Mouse (Mus musculus) gastrocnemius, adult 2 months (tissue): ENCODE results near the gene Clns1a. TPM values are rescaled to one million over a fixed set of nuclear protein-coding genes. Genes with fewer than 3 reads are reported as not detected.

ENCODE experiments used
- DNase-seq: peaks from one replicate; pipeline ENCODE4 v3.0.0; 2022
- H3K27ac ChIP-seq: fragments of 200-600 bp; 2 replicates; pipeline ENCODE4 v1.8.1; 2022; ENCODE audit warnings: mild to moderate bottlenecking
- H3K4me3 ChIP-seq: fragments of 200-600 bp; 2 replicates; pipeline ENCODE4 v1.8.1; 2022; ENCODE audit warnings: mild to moderate bottlenecking, moderate library complexity
- CTCF ChIP-seq: fragments of 200-600 bp; IDR thresholded peaks from 2 replicates; pipeline ENCODE4 v1.8.1; 2022; ENCODE audit warnings: antibody characterized with exemption, mild to moderate bottlenecking, moderate library complexity
- intact Hi-C: fragments of 180-260 bp; cut with DNase I; formaldehyde crosslinking; loops from one replicate; pipeline ENCODE4 v1.15.1; 2025
- total RNA-seq, 2 experiments: library from RNA; stranded (reverse); gene quantifications; 2 replicates each; pipeline ENCODE4 v1.2.3; 2021

Clns1a gene
- total RNA-seq, 2 experiments from 2014 or later: 29.5 to 35.1 TPM

DNA sequence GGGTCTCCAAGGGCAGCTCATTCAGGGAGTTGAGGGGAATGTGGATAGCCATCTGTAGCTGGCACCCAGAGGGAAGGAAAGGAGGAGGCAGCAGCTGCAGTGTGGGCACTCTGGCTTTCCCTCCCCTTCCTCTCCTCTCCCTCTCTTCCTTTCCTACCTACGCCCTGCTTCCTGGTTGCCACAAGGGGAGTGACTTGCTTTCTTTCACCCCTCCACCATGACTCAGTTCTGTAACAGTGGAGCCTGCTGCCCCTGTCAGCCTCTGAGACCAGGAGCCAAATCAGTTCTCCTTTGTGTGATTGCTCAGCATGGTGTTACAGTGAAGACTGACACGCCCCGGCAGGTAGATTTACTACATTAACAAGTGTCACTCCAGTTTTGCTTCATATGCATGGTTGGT, 12.8 kb downstream of the Clns1a start:
- no peak for TF ChIP-seq CTCF
- no peak for DNase-seq
- Histone ChIP-seq H3K4me3 (no peak overlapping the region), H3K27ac (no peak overlapping the region)
- intact Hi-C loops: no loop called here

DNA sequence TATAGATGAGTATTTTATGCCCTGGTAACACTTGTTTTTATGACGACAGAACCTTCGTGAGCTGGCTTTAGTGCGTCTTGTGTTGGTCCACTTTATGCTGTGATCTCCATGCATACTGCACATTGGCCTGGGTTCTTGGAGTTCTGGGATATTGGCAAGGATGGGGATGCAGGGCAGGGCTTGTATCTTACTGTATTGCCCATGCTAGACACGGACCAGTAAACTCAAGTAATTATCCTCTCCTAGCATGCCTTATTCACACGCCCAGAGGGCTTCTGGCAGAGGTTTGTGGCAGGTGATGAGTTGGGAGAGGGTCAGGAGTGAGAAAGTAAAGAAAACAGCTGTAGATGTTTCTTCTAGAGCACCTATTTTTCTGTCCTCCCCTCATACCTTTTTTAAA, 18.2 kb downstream of the Clns1a start:
- no peak overlapping the region for H3K4me3 ChIP-seq
- no peak for DNase-seq
- TF ChIP-seq CTCF: no peak
- intact Hi-C loops: no loop called here
- no peak overlapping the region for H3K27ac ChIP-seq

DNA sequence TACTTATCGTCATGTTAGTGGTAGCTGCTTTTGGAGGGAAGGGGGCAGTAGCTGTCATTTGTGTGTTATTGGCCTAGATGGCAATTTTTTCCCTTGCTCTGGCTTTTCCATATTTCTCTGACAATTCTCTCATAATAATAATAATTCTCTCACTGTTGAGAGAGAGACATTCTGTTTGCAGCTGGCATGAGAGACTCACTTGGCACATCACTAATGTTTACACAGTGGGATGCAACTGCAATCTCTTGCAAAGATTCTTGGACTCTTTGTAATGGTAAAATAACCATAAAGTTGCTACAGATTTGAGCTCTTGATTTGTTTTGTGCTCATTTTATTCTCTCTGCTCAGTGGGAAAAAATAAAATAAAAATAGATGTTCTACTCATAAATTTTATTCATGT, 20.9 kb downstream of the Clns1a start:
- H3K27ac ChIP-seq: no peak overlapping the region
- no peak for DNase-seq
- intact Hi-C loops: no loop called here
- no peak for TF ChIP-seq CTCF
- H3K4me3 ChIP-seq: no peak overlapping the region

DNA sequence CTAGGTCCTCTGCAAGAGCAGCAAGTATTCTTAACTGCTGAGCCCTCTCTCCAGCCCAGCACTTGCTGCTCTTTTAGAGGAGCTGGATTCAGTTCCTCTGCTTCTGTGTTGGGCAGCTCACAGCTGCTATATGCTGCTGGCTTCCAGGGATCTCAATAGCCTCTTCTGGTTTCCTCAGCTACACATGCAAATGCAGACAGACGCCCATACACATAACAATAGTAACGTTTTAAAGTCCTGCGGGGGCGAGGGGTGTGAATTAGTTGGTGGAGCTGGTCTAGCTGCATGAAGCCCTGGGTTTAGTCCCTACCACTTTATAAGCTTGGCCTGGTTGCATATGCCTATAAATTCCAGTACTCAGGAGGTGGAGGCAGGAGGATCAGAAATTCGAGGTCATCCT, 22.6 kb downstream of the Clns1a start:
- no peak for TF ChIP-seq CTCF
- intact Hi-C loops: no loop called here
- H3K27ac ChIP-seq: no peak overlapping the region
- no peak for DNase-seq
- no peak overlapping the region for H3K4me3 ChIP-seq

DNA sequence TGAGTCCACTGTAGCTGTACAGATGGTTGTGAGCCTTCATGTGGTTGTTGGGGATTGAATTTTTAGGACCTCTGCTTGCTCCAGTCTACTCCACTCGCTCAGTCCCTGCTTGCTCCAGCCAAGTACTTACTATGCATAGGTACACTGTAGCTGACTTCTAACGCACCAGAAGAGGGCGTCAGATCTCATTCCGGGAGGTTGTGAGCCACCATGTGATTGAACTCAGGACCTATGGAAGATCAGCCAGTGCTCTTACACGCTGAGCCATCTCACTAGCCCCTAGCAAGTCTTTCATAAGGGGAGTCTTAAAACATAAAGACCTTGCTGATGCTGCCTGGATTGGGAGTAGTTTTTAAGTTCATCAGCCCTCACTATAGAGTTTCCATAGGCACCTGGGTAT, 23.7 kb downstream of the Clns1a start:
- no peak for DNase-seq
- Histone ChIP-seq H3K27ac (no peak overlapping the region), H3K4me3 (no peak overlapping the region)
- intact Hi-C loops: no loop called here
- TF ChIP-seq CTCF: no peak

DNA sequence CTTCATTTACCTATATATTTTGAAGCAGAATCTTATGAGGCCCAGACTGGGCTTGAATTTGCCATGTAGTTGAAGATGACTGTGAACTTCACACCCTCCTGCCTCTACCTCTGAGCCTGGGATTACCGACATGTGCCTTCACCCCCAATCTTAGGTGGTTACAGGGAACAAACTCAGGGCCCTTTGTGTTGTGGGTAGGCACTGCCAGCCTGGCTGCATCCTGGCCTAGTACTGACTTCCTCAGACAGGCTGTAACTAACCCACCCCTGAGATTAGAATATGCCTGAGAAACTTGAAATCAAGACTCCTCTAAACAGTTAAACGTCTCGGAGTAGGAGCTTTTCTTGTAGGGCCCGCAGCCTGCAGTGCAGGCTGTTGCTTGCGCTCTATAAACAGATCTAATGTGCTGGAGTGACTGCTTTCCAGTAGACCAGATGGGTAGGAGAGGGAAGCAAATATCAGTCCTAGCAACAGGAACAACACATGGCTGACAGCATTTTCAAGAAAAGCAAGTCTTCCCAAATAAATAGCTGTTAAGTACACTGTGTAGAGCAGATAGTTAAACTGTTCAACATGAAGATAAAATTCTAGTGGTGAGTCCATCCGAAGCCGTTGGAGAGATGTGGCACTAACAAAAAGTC, 26.0 kb downstream of the Clns1a start:
- Histone ChIP-seq H3K27ac (no peak overlapping the region), H3K4me3 (no peak overlapping the region)
- intact Hi-C loops: no loop called here
- DNase-seq: no peak
- TF ChIP-seq CTCF: no peak

DNA sequence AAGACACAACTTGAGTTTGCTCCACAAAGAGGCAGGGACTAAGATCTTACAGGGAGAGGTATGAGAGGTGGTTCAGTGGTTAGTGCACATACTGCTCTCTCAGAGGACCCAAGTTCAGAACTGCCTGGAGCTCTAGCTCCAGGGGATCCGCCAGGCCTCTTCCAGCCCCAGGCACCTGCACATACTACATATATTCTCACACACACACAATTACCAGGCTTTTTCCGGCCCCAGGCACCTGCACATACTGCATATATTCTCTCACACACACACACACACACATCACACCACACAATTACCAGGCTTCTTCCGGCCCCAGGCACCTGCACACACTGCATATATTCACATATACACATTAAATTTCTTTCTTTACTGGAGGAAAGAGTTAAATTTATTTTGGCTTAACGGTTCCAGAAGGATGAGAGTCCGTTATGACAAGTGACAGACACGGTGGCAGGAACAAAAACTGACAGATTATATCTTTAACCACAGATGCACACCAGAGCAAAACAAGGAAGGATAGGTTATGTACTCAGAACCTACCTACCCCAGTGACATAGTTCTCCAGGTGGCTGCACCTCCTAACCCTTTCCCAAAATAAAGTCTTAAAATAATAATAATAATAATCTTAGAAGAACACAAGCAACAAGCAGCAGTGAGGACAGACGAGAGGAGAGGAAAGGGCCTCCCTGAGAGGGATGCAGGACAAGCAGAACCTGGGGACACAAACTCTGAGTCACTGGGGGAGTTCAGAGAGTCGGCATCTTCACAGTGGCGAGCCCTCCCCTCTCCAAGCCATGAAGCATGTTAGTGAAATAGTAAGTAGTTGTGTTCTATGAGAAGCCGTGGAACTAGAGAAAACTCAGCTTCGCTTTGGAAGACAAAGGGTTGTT, 27.5 kb downstream of the Clns1a start:
- Histone ChIP-seq H3K27ac (no peak overlapping the region), H3K4me3 (no peak overlapping the region)
- DNase-seq: no peak
- no peak for TF ChIP-seq CTCF
- intact Hi-C loops: no loop called here

DNA sequence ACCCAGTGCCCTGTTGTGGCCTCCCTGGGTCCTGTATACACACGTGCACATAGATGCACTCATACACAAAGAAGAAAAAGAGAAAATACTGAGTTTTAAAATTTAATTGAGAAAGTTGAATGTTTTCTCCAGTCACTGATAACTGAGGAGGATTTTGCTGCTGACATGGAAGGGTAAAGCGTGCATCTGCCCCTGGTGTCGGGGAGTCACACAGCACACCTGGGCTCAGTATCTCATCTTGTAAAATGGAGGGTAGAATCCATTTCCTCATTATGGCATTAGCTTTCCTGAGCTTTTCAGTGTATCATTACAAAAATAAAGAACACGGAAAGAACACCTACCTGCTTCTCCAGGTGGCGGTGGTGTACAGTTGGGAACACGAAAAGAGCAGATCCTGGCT, 29.0 kb downstream of the Clns1a start:
- no peak for TF ChIP-seq CTCF
- Histone ChIP-seq H3K4me3 (no peak overlapping the region), H3K27ac (no peak overlapping the region)
- no peak for DNase-seq
- intact Hi-C loops: no loop called here

DNA sequence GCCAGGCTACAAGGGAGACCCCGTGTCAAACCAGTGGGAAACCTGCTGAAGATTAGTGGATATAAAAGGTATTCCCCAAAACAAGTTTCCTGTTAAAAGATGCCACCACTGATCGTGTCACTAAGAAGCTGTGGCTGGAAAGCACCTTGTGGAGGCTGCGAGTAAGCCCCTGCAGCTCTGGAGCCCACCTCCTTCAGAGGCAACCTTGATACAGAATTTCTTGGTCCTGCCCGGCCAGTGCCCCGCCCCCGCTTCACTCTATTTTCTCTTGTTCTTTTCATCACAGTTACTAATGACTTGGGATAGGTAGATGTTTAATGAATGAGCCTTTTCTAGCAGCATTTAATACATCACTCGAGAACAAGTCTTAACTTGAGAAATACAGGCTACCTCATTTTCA, 29.6 kb downstream of the Clns1a start:
- no peak for DNase-seq

DNA sequence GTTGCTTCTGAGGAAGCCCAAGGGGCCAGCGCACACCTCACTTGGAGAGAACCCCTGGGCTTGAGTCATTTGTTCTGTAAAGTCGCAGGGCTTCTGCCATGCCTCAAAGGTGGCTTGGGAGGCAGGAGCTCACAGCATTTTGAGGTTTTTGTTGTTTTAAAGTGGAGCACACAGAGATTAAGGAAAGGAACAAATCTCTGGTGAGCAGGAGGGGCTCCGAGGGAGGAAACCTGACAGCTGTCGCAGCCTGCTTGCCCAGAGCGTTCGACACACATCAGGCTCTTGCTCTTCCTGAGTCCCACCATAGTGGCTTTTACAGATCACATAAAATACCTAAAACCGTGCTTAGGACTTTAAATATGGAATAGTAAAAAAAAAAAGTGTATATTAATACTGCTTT, 30.3 kb downstream of the Clns1a start:
- no peak for DNase-seq
- no peak for TF ChIP-seq CTCF
- Histone ChIP-seq H3K27ac (no peak overlapping the region), H3K4me3 (no peak overlapping the region)
- intact Hi-C loops: no loop called here

More for the DNA sequence above, 29.6 kb downstream of the Clns1a start:
- Histone ChIP-seq H3K27ac (no peak overlapping the region), H3K4me3 (no peak overlapping the region)
- intact Hi-C loops: no loop called here
- no peak for TF ChIP-seq CTCF

DNA sequence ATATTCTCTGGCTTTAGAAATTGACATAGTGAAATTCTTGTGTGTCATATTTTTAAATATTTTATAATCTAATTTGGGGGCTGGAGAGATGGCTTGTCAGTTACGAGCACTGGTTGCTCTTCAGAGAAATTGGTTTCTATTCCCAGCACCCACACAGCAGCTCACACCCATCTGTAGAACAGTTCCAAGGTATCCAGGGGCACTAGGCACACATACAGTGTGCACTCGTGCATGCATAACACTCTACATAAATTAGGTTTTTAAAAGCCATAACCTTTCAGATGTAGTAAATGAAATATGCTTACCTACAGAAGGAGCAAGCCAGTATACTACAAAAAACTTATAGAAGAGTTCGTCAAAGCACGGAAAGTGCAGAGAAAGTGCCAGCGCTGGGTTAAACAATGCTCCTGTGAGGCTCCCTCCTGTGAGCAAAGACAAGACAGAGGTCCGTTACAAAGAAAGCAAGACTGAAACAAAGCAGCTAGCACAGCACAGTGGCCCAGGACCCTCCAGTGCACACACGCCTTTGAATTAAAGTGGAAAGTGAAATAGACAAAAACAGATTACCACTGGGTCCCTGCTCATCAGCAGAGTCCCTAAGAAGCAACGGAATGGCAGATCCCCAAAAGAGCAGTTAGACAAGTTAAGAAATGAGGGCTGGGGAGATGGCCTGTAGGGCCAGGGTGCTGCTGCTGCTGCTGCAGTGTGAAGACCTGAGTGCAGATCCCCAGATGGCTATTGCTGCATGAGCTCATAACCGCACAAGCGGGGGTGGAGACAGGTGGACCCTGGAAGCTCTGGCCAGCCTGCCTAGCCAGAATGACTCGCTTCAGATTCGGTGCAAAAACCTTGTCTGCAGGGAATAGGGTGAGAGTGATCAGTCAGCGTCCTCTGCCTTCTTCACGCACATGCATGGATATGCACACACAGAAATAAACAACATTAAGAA, 32.5 kb downstream of the Clns1a start:
- DNase-seq: no peak

DNA sequence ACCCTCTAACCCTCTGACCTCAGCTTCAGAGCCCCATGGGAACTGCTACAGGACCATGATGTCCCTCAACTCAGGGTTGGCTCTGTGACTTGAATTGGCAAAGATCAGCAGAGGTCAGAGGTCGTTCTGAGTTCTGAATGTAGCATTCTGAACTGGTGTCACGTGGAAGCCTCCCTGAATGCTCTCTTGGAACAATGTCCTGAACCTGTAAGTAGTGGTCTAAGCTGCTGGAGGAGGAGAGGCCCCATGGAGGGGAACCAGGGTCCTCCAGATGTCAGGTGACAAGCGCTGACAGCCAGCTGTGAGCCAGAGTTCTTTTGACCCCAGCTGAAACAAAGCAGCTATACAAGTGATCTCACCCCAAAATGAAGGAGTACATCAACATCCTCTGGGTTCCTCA, 34.0 kb downstream of the Clns1a start:
- no peak overlapping the region for H3K27ac ChIP-seq
- no peak overlapping the region for H3K4me3 ChIP-seq
- no peak for TF ChIP-seq CTCF
- intact Hi-C loops: no loop called here
- no peak for DNase-seq

More for the DNA sequence above, 32.5 kb downstream of the Clns1a start:
- Histone ChIP-seq H3K27ac (no peak overlapping the region), H3K4me3 (no peak overlapping the region)
- no peak for TF ChIP-seq CTCF
- intact Hi-C loops: no loop called here

DNA sequence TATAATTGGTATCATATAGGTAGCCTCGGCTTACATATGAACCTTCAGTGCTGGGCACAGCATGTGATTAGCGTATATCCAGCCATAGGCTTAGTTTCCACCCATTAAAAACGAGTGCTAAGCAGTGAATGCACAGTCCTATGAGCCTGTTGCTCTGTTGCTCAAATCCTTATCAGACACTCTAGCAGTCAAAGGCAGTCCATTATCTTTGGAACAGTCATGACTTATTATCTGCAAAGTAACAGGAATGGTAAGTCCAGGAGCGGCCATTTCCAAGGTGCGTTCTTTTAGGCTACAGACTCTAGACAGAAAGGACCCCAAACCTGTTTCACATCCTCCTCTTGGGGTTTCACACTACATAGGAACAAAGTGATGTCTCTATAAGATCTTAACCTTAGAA, 37.2 kb downstream of the Clns1a start:
- intact Hi-C loops: no loop called here
- no peak overlapping the region for H3K4me3 ChIP-seq
- DNase-seq: no peak
- TF ChIP-seq CTCF: no peak
- H3K27ac ChIP-seq: no peak overlapping the region
